Mouse (Mus musculus) stomach, postnatal 0 days (tissue): ENCODE measurements around the gene Traf4.

ENCODE experiments used
- CTCF ChIP-seq: IDR thresholded peaks from 2 replicates; pipeline ENCODE4 v1.5.1; 2016; ENCODE audit warnings: antibody characterized with exemption, low read depth, mild to moderate bottlenecking, moderate library complexity
- EP300 ChIP-seq: optimal IDR thresholded peaks from 2 replicates; pipeline ENCODE3; 2016; ENCODE audit warnings: antibody characterized with exemption

DNA sequence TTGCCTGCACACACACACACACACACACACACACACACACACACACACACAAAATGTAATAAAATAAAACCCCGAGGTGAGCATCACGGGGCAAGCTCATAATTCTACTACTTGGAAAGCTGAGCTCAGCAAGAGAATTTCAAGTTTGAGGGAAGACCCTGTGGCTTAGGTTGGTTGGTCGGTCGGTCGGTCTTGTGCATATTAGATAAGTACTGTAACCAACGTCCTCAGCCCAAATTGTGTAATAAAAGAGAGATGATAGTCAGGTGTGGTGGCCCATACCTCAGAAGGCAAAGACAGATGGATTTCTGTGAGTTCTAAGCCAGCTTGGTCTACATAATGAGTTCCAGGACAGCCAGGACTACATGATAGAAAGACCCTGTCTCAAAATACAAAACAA is 31.5 kb downstream of the Traf4 start:
- TF ChIP-seq CTCF: no peak
- TF ChIP-seq EP300: no peak
